Mouse (Mus musculus) forebrain, embryonic 14.5 days (tissue): ENCODE results near the gene Asap2. TPM values are rescaled to one million over a fixed set of nuclear protein-coding genes. Genes with fewer than 3 reads are reported as not detected.
"Not testable (repeated sequence)": the region's sequence is repeated elsewhere in the genome, so short reads cannot be mapped to it uniquely, and the experiment has no call there.

Experiments
- ATAC-seq: fragments of 200-750 bp; cut with Nextera tagmentation; 2 replicates; pipeline ENCODE4 v1.8.0; 2017; ENCODE audit warnings: mild to moderate bottlenecking, moderate library complexity
- DNase-seq: peaks from one replicate; pipeline ENCODE4 v3.0.0-alpha.2; 2015; ENCODE audit warnings: low spot score
- H3K27ac ChIP-seq: fragments of 300-500 bp; sonication (generic); 2 replicates; pipeline ENCODE4 v1.5.1; 2014; ENCODE audit warnings: low read depth, mild to moderate bottlenecking, control low read depth, low read length, moderate library complexity
- H3K27me3 ChIP-seq: fragments of 300-500 bp; sonication (generic); replicated peaks from 2 replicates; pipeline ENCODE4 v1.6.1; 2014; ENCODE audit warnings: low read length, control low read depth, mixed read lengths; ENCODE audit not compliant: control insufficient read depth, insufficient read depth
- H3K36me3 ChIP-seq: fragments of 300-500 bp; sonication (generic); 2 replicates; pipeline ENCODE4 v1.6.1; 2014; ENCODE audit warnings: low read length, control low read depth; ENCODE audit not compliant: control insufficient read depth, insufficient read depth
- H3K4me1 ChIP-seq: fragments of 300-500 bp; sonication (generic); 2 replicates; pipeline ENCODE4 v1.6.1; 2014; ENCODE audit warnings: antibody characterized with exemption, low read length, control low read depth; ENCODE audit not compliant: control insufficient read depth, insufficient read depth
- H3K4me2 ChIP-seq: fragments of 300-500 bp; sonication (generic); 2 replicates; pipeline ENCODE4 v1.6.1; 2014; ENCODE audit warnings: mild to moderate bottlenecking, control low read depth, low read length
- H3K4me3 ChIP-seq: fragments of 300-500 bp; sonication (generic); 2 replicates; pipeline ENCODE4 v1.5.1; 2014; ENCODE audit warnings: low read depth, low read length, control low read depth
- H3K9ac ChIP-seq: fragments of 300-500 bp; sonication (generic); 2 replicates; pipeline ENCODE4 v1.6.1; 2014; ENCODE audit warnings: mild to moderate bottlenecking, low read length, control low read depth, moderate library complexity
- H3K9me3 ChIP-seq: fragments of 300-500 bp; sonication (generic); replicated peaks from 2 replicates; pipeline ENCODE4 v1.6.1; 2016; ENCODE audit warnings: low read length, control low read depth, mixed read lengths; ENCODE audit not compliant: control insufficient read depth
- WGBS: fragments of 180-500 bp; shearing (Covaris S2); extraction: QIAGEN DNeasy Blood & Tissue Kit; methylation state at CpG from one replicate; pipeline ENCODE4 v1.1.7; 2014; 5-methylcytosine and 5-hydroxymethylcytosine counted together
- polyA plus RNA-seq: library from polyadenylated mRNA; unstranded; fragments of >200 nt; fragmentation: Nextera tagmentation; extraction: Ambion mirVana; gene quantifications from 2 replicates; pipeline ENCODE4 v1.2.1, GENCODE M21; 2014

Gene Asap2
- polyA plus RNA-seq, 1 experiment from 2014 or later, result 13.1 TPM

- not testable (repeated sequence) for DNase-seq, H3K9me3 ChIP-seq, H3K36me3 ChIP-seq, H3K27me3 ChIP-seq, H3K4me1 ChIP-seq
- H3K4me3 ChIP-seq, result peak overlapping the region; percentile 67
- H3K27ac ChIP-seq, result peak overlapping the region; percentile 93; the same call in 1 of the 2 replicates
- WGBS, result 5% methylated on average over 8 of the region's 8 CpGs
- H3K9ac ChIP-seq, result peak overlapping the region; percentile 86
- peak overlapping the region; percentile 70 for H3K4me2 ChIP-seq
- peak; percentile 69 for ATAC-seq
Observed at GRCm38 (mm10) chr12:21111116-21111475, 120.8 kb downstream of the Asap2 start.

- WGBS, result 0% methylated on average over 86 of the region's 118 CpGs
- Histone ChIP-seq H3K27me3 (no peaks in the 10 kb centered on the region), H3K9me3 (no peaks in the 10 kb centered on the region), H3K4me2 (peak overlapping the region; percentile 70), H3K9ac (peak overlapping the region; percentile 86), H3K4me3 (peak overlapping the region; percentile 67), H3K4me1 (0 out of 2 replicates have a peak, but pooled peaks cover 3% of the 10 kb centered on the region), H3K27ac (peak overlapping the region; percentile 93), H3K36me3 (no peaks in the 10 kb centered on the region)
- DNase-seq, result peak; percentile 91
- ATAC-seq, result peak; percentile 98
Observed at GRCm38 (mm10) chr12:21111476-21112452, 121.5 kb downstream of the Asap2 start.

GRCm38 (mm10) chr12:21112453-21112857 lies 122.2 kb downstream of the Asap2 start:
- ATAC-seq, result peak; percentile 68
- no peaks in the 10 kb centered on the region for H3K27me3 ChIP-seq
- H3K4me2 ChIP-seq, result peak overlapping the region; percentile 70
- H3K27ac ChIP-seq, result peak overlapping the region; percentile 93
- H3K4me1 ChIP-seq, result 0 out of 2 replicates have a peak, but pooled peaks cover 3% of the 10 kb centered on the region
- peak overlapping the region; percentile 67 for H3K4me3 ChIP-seq
- peak; percentile 89 for DNase-seq
- 0% methylated on average over 17 of the region's 17 CpGs for WGBS
- H3K9me3 ChIP-seq, result no peaks in the 10 kb centered on the region
- no peaks in the 10 kb centered on the region for H3K36me3 ChIP-seq
- H3K9ac ChIP-seq, result peak overlapping the region; percentile 86

GRCm38 (mm10) chr12:21119446-21119845 lies 129.2 kb downstream of the Asap2 start:
- no peaks in the 10 kb centered on the region for H3K27me3 ChIP-seq
- 0 out of 2 replicates have a peak, but pooled peaks cover under 1% of the 10 kb centered on the region for H3K4me1 ChIP-seq
- ATAC-seq (no peak), DNase-seq (no peak)
- no peaks in the 10 kb centered on the region for H3K9me3 ChIP-seq
- H3K4me2 ChIP-seq, result no peak overlapping the region
- H3K27ac ChIP-seq, result no peak overlapping the region
- no peaks in the 10 kb centered on the region for H3K36me3 ChIP-seq
- WGBS, result 83% methylated on average over 3 of the region's 3 CpGs
- no peak overlapping the region for H3K9ac ChIP-seq
- no peak overlapping the region for H3K4me3 ChIP-seq

GRCm38 (mm10) chr12:21122818-21123217 lies 132.6 kb downstream of the Asap2 start:
- Histone ChIP-seq H3K9me3 (no peaks in the 10 kb centered on the region), H3K4me1 (peaks cover 10% of the 10 kb centered on the region; the same call in 1 of the 2 replicates), H3K4me2 (no peak overlapping the region), H3K27me3 (no peaks in the 10 kb centered on the region), H3K4me3 (no peak overlapping the region), H3K36me3 (no peaks in the 10 kb centered on the region), H3K27ac (no peak overlapping the region), H3K9ac (no peak overlapping the region)
- DNase-seq (no peak), ATAC-seq (no peak)
- 83% methylated on average over 3 of the region's 3 CpGs for WGBS

- no peak overlapping the region for H3K9ac ChIP-seq
- 96% methylated on average over 5 of the region's 5 CpGs for WGBS
- H3K27me3 ChIP-seq, result no peaks in the 10 kb centered on the region
- H3K4me1 ChIP-seq, result peaks cover 11% of the 10 kb centered on the region; the same call in 1 of the 2 replicates
- no peak overlapping the region for H3K27ac ChIP-seq
- ATAC-seq (no peak), DNase-seq (no peak)
- H3K9me3 ChIP-seq, result no peaks in the 10 kb centered on the region
- no peaks in the 10 kb centered on the region for H3K36me3 ChIP-seq
- no peak overlapping the region for H3K4me3 ChIP-seq
- H3K4me2 ChIP-seq, result no peak overlapping the region
Observed at GRCm38 (mm10) chr12:21123647-21124046, 133.4 kb downstream of the Asap2 start.

- no peak overlapping the region for H3K4me3 ChIP-seq
- H3K36me3 ChIP-seq, result no peaks in the 10 kb centered on the region
- no peak overlapping the region for H3K4me2 ChIP-seq
- peaks cover 14% of the 10 kb centered on the region; the same call in 1 of the 2 replicates for H3K4me1 ChIP-seq
- 0 out of 2 replicates have a peak overlapping the region, but pooled peaks have one; percentile 17 for H3K27ac ChIP-seq
- peak overlapping the region; percentile 13; the same call in 1 of the 2 replicates for H3K9ac ChIP-seq
- 69% methylated on average over 10 of the region's 10 CpGs for WGBS
- peak; percentile 42 for DNase-seq
- no peaks in the 10 kb centered on the region for H3K9me3 ChIP-seq
- peak; percentile 60; the same call in 1 of the 2 replicates for ATAC-seq
- H3K27me3 ChIP-seq, result no peaks in the 10 kb centered on the region
Observed at GRCm38 (mm10) chr12:21125675-21126470, 135.6 kb downstream of the Asap2 start.

GRCm38 (mm10) chr12:21126516-21126915 lies 136.3 kb downstream of the Asap2 start:
- Histone ChIP-seq H3K4me3 (no peak overlapping the region), H3K27ac (no peak overlapping the region), H3K27me3 (no peaks in the 10 kb centered on the region), H3K4me1 (peaks cover 14% of the 10 kb centered on the region; the same call in 1 of the 2 replicates), H3K4me2 (no peak overlapping the region), H3K9ac (no peak overlapping the region), H3K36me3 (no peaks in the 10 kb centered on the region), H3K9me3 (no peaks in the 10 kb centered on the region)
- WGBS, result 85% methylated on average over 4 of the region's 4 CpGs
- ATAC-seq (no peak), DNase-seq (no peak)
